Mouse (Mus musculus): ENCODE results near the gene Slc35g3. TPM values are rescaled to one million over a fixed set of nuclear protein-coding genes. Genes with fewer than 3 reads are reported as not detected.

The Slc35g3 gene
- total RNA-seq (2021): not detected
- long read RNA-seq, experiment 1: 0 reads
- long read RNA-seq, experiment 2: 0 reads

DNA sequence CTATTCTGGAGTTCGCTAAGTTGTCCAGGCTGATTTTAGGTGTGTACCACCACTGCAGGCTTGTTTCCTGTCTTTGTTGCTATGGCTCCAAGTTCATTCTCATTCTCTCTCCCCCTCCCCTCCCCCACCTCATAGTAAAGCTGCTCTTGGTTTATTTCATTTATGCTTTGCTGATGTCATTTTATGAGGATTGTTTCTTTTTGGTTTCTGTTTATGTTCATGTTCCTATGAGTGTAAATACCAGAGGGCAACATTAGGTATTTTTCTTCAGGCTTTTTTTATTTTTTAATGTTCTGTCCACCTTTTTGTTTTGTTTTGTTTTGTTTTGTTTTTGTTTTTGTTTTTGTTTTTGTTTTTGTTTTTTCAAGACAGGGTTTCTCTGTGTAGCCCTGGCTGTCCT, at the start of gene Slc35g3:
Gene Slc35g3 (minus strand): TSS at position 101 of the 400 bp plus-strand sequence.
- no peak for DNase-seq (ENCODE audit: low spot score in 2 of 2)

- no peak for DNase-seq (ENCODE audit: low spot score in 2 of 2)
These were observed 48.5 kb upstream of the Slc35g3 start for GRCm38 (mm10) chr11:69810280-69810679.

DNA sequence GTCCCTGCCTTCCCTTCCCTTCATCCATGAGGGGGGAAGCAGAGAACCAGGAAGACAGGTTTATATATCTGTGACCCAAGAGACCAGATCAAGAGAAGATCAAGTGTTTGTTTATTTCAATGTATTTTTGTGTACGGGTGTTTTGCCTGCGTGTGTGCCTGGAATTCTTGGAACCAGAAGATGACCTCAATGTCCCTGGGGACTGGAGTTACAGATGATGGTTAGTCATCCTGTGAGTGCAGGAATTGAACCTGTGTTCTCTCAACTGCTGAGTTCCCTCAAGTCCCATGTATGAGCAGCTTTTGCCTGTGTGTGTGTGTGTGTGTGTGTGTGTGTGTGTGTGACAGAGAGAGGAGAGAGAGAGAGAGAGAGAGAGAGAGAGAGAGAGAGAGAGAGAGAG, 45.9 kb upstream of the Slc35g3 start:
- DNase-seq (ENCODE audit: low spot score in 2 of 2): no peak

DNA sequence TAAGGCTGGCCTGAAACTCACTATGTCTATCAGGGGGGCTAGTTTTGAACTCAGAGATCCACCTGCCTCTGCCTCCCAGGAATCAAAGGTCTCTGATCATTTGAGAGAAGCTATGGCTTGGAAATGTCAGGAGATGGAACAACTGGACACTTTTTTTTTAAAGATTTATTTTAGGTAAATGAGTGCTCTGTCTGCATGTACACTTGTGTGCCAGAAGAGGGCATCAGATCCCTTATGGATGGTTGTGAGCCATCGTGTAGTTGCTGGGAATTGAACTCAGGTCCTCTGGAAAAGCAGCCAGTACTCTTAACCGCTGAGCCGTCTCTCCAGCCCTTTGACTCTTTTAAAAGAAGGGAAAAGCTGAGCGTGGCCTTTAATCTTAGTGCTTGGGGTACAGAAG, 44.6 kb upstream of the Slc35g3 start:
- no peak for DNase-seq (ENCODE audit: low spot score in 2 of 2)

GRCm38 (mm10) chr11:69804972-69805909, 43.5 kb upstream of the Slc35g3 start, which contains the start of gene Tmem102:
Gene Tmem102, minus strand, starts transcription at chr11:69805624.
- no peak for DNase-seq (ENCODE audit: low spot score in 2 of 2)

GRCm38 (mm10) chr11:69804652-69804940, 42.8 kb upstream of the Slc35g3 start:
- peak in 1 of 2 experiments; percentile 23 for DNase-seq (ENCODE audit: low spot score in 2 of 2)

DNA sequence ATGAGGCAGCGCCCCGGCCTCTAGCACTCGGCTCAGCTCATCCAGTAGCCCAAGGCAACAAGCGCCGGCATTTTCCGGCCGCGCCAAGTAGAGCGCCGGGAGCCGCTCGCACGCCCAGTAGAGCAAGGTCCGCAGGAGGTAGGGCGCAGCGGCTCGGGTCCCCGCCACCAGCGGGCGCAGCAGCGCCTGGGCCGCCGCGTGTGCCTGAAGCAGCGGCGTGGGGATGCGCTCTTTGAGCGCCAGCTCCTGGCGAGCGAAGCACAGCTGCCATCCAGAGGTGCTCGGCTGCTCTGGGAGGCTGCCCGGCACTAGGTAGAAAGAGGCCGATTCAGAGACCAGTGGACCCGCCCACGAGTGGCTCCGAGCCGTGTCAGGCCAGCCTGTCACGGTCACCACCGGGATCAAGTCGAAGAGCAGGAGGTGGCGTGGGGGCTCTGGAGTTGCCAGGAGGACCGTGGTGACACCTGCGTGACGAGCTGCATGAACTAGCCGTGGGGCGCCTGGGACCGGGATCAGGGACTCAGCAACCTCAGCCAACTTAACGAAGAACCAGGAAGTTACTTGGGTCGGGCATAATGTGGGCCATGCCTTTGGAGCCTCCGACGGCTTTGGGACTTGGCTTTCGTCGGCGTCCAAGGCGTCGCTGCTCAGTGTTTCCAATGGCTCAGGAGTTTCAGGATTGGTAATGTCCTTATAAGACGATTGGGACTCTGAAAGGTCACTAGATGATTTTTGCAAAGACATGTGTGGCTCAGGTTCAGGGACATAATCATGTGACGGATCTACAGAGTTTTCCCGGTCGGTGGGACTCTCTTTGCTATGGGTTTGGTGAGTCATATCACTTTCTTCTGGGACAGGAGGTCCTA, 42.3 kb upstream of the Slc35g3 start:
- peak; percentile 78 to 82 for DNase-seq (ENCODE audit: low spot score in 2 of 2)

DNA sequence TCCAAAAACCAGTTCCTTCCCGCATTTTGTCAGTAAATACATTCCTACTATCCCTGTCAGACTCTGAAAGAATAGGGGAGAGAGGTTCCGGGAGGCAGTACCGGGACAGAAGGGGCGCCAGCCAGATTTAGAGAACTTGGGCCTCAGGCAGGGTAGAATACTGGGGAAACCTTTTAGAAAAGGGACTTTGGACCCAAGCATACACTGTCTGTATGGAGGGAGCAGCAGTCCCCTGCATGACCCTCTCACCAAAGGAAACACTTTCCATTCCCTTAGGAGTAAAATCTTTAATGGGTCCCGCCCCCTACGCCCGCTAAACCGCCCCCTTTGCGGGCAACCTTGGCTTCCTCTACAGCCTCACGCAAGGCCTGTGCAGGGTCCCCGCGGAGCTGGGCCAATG, 41.6 kb upstream of the Slc35g3 start:
- DNase-seq (ENCODE audit: low spot score in 2 of 2): no peak

GRCm38 (mm10) chr11:69802648-69803105, 40.9 kb upstream of the Slc35g3 start:
- peak; percentile 87 to 89 for DNase-seq (ENCODE audit: low spot score in 2 of 2)

DNA sequence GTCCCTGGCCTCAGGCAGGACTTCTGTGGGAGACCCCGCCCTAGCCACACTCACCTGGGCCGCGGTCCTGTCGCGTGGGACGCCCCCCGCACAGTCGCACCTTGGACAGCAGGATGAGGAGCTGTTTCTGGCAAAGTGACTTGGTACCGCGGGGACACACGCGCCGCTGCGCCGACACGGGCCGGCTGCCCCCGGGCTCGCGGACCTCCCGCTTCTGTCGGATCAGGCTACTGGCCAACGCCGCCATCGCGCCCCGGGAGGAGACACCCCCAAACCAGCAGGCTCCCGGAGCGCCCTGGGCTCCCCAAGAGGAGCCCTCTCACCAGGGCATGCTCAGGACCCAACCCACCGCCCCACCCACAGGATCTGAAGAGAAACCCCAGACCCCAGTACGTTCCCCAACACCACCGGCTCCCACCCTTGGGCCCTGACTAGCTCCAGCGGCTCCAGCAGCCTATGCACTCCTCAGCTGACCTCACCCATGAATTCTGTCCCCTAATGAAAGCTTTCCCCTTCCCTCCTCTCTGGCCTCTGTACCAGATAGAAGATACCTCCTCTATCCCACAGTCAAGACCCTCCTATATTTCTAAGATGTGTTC, 39.7 kb upstream of the Slc35g3 start, which contains the start of gene Fgf11:
Gene Fgf11 (minus strand): TSS at position 479 of the 599 bp plus-strand sequence.
- DNase-seq (ENCODE audit: low spot score in 2 of 2): no peak

DNA sequence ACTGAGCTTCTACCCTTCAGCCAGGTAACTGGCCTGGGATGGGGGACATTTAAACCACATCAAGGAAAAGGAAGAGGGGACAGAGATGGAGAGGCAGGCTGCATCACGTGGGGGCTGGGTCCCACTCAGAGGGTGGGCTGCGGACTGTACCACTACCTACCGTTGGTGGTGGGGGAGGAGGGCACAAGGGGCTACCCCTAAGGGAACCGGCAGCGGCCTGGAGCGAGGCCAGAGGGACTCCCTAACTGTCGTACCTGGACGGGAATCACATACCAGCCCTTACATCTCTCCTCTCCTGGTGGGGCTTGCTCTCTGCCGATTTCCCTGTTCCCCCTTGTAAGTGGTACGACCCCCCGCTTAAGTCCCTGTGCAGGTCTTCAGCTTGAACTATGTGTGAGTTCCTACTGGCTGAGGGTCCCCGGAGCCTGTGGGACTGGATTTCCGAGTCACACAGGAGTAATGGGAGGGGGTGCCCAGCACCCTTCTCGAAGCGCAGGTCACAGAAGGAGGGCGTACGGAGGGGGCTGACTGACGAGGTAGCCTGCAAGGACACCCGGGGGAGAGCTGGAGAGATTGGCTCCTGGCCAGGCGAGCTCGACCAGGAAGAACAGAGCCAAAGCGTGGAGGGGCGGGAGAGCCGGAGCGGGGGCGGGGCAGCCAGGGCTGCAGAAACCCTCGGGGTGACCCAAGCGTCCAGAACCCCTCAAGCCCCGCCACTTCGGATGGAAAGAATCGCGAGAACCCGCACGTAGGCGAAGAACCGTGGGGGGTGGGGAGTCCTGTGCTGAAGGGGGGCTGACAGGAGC, 38.8 kb upstream of the Slc35g3 start:
- DNase-seq (ENCODE audit: low spot score in 2 of 2): peak in 1 of 2 experiments; percentile 65

DNA sequence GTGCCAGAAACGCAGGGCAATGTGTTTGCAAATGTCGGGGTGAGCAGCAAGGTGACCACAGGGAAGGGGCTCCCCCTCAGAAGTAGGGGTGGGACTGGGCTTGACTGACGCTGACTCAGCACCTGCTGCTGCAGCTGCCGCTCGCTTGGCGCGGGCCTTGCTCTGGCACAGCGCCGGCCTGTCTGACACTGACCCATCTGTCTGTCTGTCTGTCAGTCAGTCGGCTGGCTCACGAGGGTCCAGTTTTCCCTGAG, 38.3 kb upstream of the Slc35g3 start:
- DNase-seq (ENCODE audit: low spot score in 2 of 2): no peak

GRCm38 (mm10) chr11:69799394-69800137, 37.8 kb upstream of the Slc35g3 start:
- DNase-seq (ENCODE audit: low spot score in 2 of 2): no peak

DNA sequence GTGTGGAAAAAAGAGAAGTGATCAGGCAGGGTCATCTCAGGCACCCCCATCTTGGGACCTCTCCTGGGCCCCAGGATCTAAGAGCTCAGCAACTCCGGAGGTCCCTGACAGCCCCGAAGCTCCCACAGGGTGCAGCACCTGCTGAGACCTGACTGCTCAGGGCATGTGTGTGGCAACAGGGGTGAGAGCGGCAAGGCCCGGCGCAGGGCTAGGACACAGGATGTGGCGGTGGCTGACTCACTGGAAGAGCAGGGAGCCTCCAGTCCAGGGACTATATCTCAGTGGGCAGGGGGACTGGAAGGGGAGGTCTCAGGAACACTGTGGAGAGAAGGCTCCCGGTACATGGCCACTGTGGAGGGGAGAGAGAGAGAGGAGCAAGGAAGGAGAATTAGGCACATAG, 36.2 kb upstream of the Slc35g3 start:
- no peak for DNase-seq (ENCODE audit: low spot score in 2 of 2)

GRCm38 (mm10) chr11:69795983-69796435, 34.2 kb upstream of the Slc35g3 start:
- no peak for DNase-seq (ENCODE audit: low spot score in 2 of 2)

- peak; percentile 84 to 86 for DNase-seq (ENCODE audit: low spot score in 2 of 2)
These were observed 33.6 kb upstream of the Slc35g3 start, which contains the start of gene Chrnb1 for GRCm38 (mm10) chr11:69795168-69795982. Gene Chrnb1, minus strand, starts transcription at chr11:69795943.

- no peak for DNase-seq (ENCODE audit: low spot score in 2 of 2)
These were observed 31.7 kb upstream of the Slc35g3 start for GRCm38 (mm10) chr11:69793429-69793828.

GRCm38 (mm10) chr11:69791420-69791819, 29.7 kb upstream of the Slc35g3 start:
- no peak for DNase-seq (ENCODE audit: low spot score in 2 of 2)

- DNase-seq (ENCODE audit: low spot score in 2 of 2): no peak
These were observed 27.7 kb upstream of the Slc35g3 start for GRCm38 (mm10) chr11:69789431-69789830.

All from adrenal gland, adult 18-20 months (tissue).